Mouse (Mus musculus) lung, postnatal 0 days (tissue): ENCODE results near the gene Cmas.

Experiments used
- CTCF ChIP-seq: IDR thresholded peaks from 2 replicates; pipeline ENCODE4 v1.5.1; 2016; ENCODE audit warnings: antibody characterized with exemption, mild to moderate bottlenecking
- EP300 ChIP-seq: IDR thresholded peaks from 2 replicates; pipeline ENCODE4 v1.6.1; 2016; ENCODE audit warnings: antibody characterized with exemption, mild to moderate bottlenecking, control low read depth

DNA sequence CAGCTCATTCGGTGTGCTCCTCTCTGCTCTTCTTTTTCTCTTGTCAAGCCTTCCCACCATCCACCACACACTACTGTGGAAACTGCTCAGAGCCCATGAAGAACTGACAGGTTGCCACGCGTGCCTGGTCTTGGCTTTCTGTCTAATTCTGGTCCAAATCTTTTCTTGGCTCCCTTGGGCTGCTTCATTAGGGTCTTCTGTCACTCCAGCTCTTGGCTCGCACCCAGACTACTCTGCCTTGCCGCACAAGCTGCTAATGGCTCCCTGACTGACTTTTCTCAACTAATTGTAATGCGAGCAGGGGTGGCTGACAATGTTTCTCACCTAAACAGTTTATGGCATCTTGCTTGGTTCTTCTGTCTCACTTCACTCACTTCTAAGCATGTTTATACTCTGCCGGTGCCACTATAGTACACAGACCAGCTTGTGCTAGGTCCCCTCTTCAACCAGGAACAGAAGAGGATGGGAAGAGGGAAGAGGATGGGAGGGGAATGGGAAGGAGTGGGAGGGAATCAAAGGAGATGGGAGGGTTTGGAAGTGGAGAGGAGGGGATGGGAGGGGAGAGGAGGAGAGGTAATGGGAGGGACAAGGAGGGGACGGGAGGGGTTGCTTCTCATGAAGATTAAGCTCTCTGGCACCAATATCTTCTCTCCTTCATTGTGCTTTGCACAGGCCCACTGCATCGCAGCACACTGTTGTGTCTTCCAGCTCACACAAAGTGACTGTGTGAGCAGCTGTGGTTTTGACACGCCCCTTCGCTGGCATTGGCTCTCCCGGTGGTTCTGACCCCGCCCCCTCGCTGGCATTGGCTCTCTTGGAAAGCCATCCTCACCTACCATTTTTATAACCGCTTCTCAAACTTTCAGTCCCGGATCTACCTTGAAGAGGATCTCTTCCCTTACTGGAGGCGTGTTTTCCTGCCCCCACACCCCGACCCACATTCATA, 31.8 kb downstream of the Cmas start:
- TF ChIP-seq CTCF (no peak), EP300 (no peak)
